Mouse (Mus musculus) forebrain, embryonic 16.5 days (tissue): ENCODE measurements around the gene Trim62. TPM values are rescaled to one million over a fixed set of nuclear protein-coding genes. Genes with fewer than 3 reads are reported as not detected.

Experiments used
- ATAC-seq: fragments of 200-750 bp; cut with Nextera tagmentation; 2 replicates; pipeline ENCODE4 v1.8.0; 2017; ENCODE audit warnings: mild to moderate bottlenecking, moderate library complexity
- H3K27ac ChIP-seq: fragments of 300-500 bp; sonication (generic); 2 replicates; pipeline ENCODE4 v1.5.1; 2014; ENCODE audit warnings: low read length, control low read depth
- H3K27me3 ChIP-seq: fragments of 300-500 bp; sonication (generic); replicated peaks from 2 replicates; pipeline ENCODE4 v1.6.1; 2014; ENCODE audit warnings: low read length; ENCODE audit not compliant: control insufficient read depth, insufficient read depth
- H3K36me3 ChIP-seq: fragments of 300-500 bp; sonication (generic); 2 replicates; pipeline ENCODE4 v1.6.1; 2014; ENCODE audit not compliant: control insufficient read depth, insufficient read depth
- H3K4me1 ChIP-seq: fragments of 300-500 bp; sonication (generic); replicated peaks from 2 replicates; pipeline ENCODE4 v1.6.1; 2014; ENCODE audit warnings: low read length; ENCODE audit not compliant: control insufficient read depth, insufficient read depth
- H3K4me2 ChIP-seq: fragments of 300-500 bp; sonication (generic); 2 replicates; pipeline ENCODE4 v1.6.1; 2014; ENCODE audit warnings: mild to moderate bottlenecking, low read length, control low read depth
- H3K4me3 ChIP-seq: fragments of 300-500 bp; sonication (generic); replicated peaks from 2 replicates; pipeline ENCODE4 v1.5.1; 2014; ENCODE audit warnings: mild to moderate bottlenecking, low read length, control low read depth
- H3K9ac ChIP-seq: fragments of 300-500 bp; sonication (generic); replicated peaks from 2 replicates; pipeline ENCODE4 v1.6.1; 2014; ENCODE audit warnings: low read depth, low read length, control low read depth
- H3K9me3 ChIP-seq: fragments of 300-500 bp; sonication (generic); 2 replicates; pipeline ENCODE4 v1.6.1; 2016; ENCODE audit warnings: low read length; ENCODE audit not compliant: control insufficient read depth
- WGBS: fragments of 180-500 bp; shearing (Covaris S2); extraction: QIAGEN DNeasy Blood & Tissue Kit; methylation state at CpG from one replicate; pipeline ENCODE4 v1.1.7; 2014; 5-methylcytosine and 5-hydroxymethylcytosine counted together
- polyA plus RNA-seq: library from polyadenylated mRNA; unstranded; fragments of >200 nt; fragmentation: Nextera tagmentation; extraction: Ambion mirVana; gene quantifications from 2 replicates; pipeline ENCODE4 v1.2.1, GENCODE M21; 2015

Trim62 gene
- polyA plus RNA-seq, 1 experiment from 2014 or later: 10.9 TPM

- peak overlapping the region; percentile 77 for H3K9ac ChIP-seq
- peak overlapping the region; percentile 74 for H3K4me3 ChIP-seq
- peak overlapping the region; percentile 51; the same call in 1 of the 2 replicates for H3K27ac ChIP-seq
- WGBS: under 1% methylated on average over 94 of the region's 94 CpGs
- no peaks in the 10 kb centered on the region for H3K9me3 ChIP-seq
- H3K36me3 ChIP-seq: no peaks in the 10 kb centered on the region
- H3K4me2 ChIP-seq: peak overlapping the region; percentile 99
- peaks cover 37% of the 10 kb centered on the region for H3K4me1 ChIP-seq
- H3K27me3 ChIP-seq: peaks cover 4% of the 10 kb centered on the region; the same call in 1 of the 2 replicates
- peak; percentile 66 for ATAC-seq
Observed at GRCm38 (mm10) chr4:128883801-128884710, 676 bp downstream of the Trim62 start.

- peak overlapping the region; percentile 77; the same call in 1 of the 2 replicates for H3K9ac ChIP-seq
Observed at GRCm38 (mm10) chr4:128884711-128885095, 1.3 kb downstream of the Trim62 start.

GRCm38 (mm10) chr4:128885540-128885939 lies 2.2 kb downstream of the Trim62 start:
- H3K9me3 ChIP-seq: no peaks in the 10 kb centered on the region
- H3K4me3 ChIP-seq: no peak overlapping the region
- no peak overlapping the region for H3K9ac ChIP-seq
- H3K4me2 ChIP-seq: no peak overlapping the region
- H3K4me1 ChIP-seq: peaks cover 34% of the 10 kb centered on the region
- whole genome bisulfite sequencing: 95% methylated on average over 8 of the region's 8 CpGs
- H3K27ac ChIP-seq: no peak overlapping the region
- H3K27me3 ChIP-seq: peaks cover 4% of the 10 kb centered on the region; the same call in 1 of the 2 replicates
- ATAC-seq: no peak
- H3K36me3 ChIP-seq: no peaks in the 10 kb centered on the region

More at GRCm38 (mm10) chr4:128884711-128885095, 1.3 kb downstream of the Trim62 start:
- Histone ChIP-seq H3K27ac (no peak overlapping the region), H3K9me3 (no peaks in the 10 kb centered on the region), H3K4me1 (peaks cover 34% of the 10 kb centered on the region), H3K27me3 (peaks cover 4% of the 10 kb centered on the region; the same call in 1 of the 2 replicates), H3K4me3 (peak overlapping the region; percentile 74), H3K4me2 (peak overlapping the region; percentile 99), H3K36me3 (no peaks in the 10 kb centered on the region)
- ATAC-seq: 0 out of 2 replicates have a peak, but pooled peaks have one; percentile 13
- 53% methylated on average over 5 of the region's 5 CpGs for WGBS

GRCm38 (mm10) chr4:128886571-128886970 lies 3.2 kb downstream of the Trim62 start:
- no peak overlapping the region for H3K4me2 ChIP-seq
- no peaks in the 10 kb centered on the region for H3K36me3 ChIP-seq
- no peak for ATAC-seq
- H3K4me3 ChIP-seq: no peak overlapping the region
- no peaks in the 10 kb centered on the region for H3K9me3 ChIP-seq
- peaks cover 4% of the 10 kb centered on the region; the same call in 1 of the 2 replicates for H3K27me3 ChIP-seq
- peaks cover 40% of the 10 kb centered on the region for H3K4me1 ChIP-seq
- WGBS: 52% methylated on average over 5 of the region's 5 CpGs
- H3K9ac ChIP-seq: 0 out of 2 replicates have a peak overlapping the region, but pooled peaks have one; percentile 1
- H3K27ac ChIP-seq: no peak overlapping the region

- no peak overlapping the region for H3K27ac ChIP-seq
- 0 out of 2 replicates have a peak overlapping the region, but pooled peaks have one; percentile 1 for H3K9ac ChIP-seq
- H3K36me3 ChIP-seq: no peaks in the 10 kb centered on the region
- no peak for ATAC-seq
- H3K4me3 ChIP-seq: no peak overlapping the region
- H3K9me3 ChIP-seq: no peaks in the 10 kb centered on the region
- H3K4me2 ChIP-seq: no peak overlapping the region
- peaks cover 41% of the 10 kb centered on the region for H3K4me1 ChIP-seq
- peaks cover 4% of the 10 kb centered on the region; the same call in 1 of the 2 replicates for H3K27me3 ChIP-seq
- WGBS: 68% methylated on average over 10 of the region's 10 CpGs
Observed at GRCm38 (mm10) chr4:128887026-128887425, 3.6 kb downstream of the Trim62 start.

- no peaks in the 10 kb centered on the region for H3K27me3 ChIP-seq
- H3K36me3 ChIP-seq: no peaks in the 10 kb centered on the region
- no peak overlapping the region for H3K9ac ChIP-seq
- no peak overlapping the region for H3K4me2 ChIP-seq
- H3K9me3 ChIP-seq: no peaks in the 10 kb centered on the region
- H3K27ac ChIP-seq: no peak overlapping the region
- WGBS: 34% methylated on average over 9 of the region's 9 CpGs
- peak; percentile 31; the same call in 1 of the 2 replicates for ATAC-seq
- peaks cover 41% of the 10 kb centered on the region for H3K4me1 ChIP-seq
- no peak overlapping the region for H3K4me3 ChIP-seq
Observed at GRCm38 (mm10) chr4:128887641-128888091, 4.3 kb downstream of the Trim62 start.

- WGBS: 88% methylated on average over 6 of the region's 6 CpGs
- no peak overlapping the region for H3K27ac ChIP-seq
- ATAC-seq: no peak
- no peak overlapping the region for H3K4me3 ChIP-seq
- no peak overlapping the region for H3K9ac ChIP-seq
- peaks cover 35% of the 10 kb centered on the region for H3K4me1 ChIP-seq
- no peaks in the 10 kb centered on the region for H3K36me3 ChIP-seq
- no peak overlapping the region for H3K4me2 ChIP-seq
- H3K27me3 ChIP-seq: no peaks in the 10 kb centered on the region
- H3K9me3 ChIP-seq: no peaks in the 10 kb centered on the region
Observed at GRCm38 (mm10) chr4:128888436-128888990, 5.1 kb downstream of the Trim62 start.

GRCm38 (mm10) chr4:128889752-128890630 lies 6.6 kb downstream of the Trim62 start:
- Histone ChIP-seq H3K27ac (no peak overlapping the region), H3K4me1 (peaks cover 27% of the 10 kb centered on the region)
- no peak for ATAC-seq

More at GRCm38 (mm10) chr4:128889752-128890630, 6.6 kb downstream of the Trim62 start:
- H3K27me3 ChIP-seq: no peaks in the 10 kb centered on the region
- no peak overlapping the region for H3K9ac ChIP-seq
- H3K4me3 ChIP-seq: no peak overlapping the region
- 91% methylated on average over 12 of the region's 12 CpGs for WGBS
- H3K9me3 ChIP-seq: no peaks in the 10 kb centered on the region
- H3K4me2 ChIP-seq: no peak overlapping the region
- no peaks in the 10 kb centered on the region for H3K36me3 ChIP-seq
